Mouse (Mus musculus): Measurements from ENCODE around the gene Tmem183a.

GRCm38 (mm10) chr1:134341641-134342277 lies 20.0 kb downstream of the Tmem183a start:
- no peak for TF ChIP-seq POLR2A (IDR thresholded peaks at IDR 0.05; ENCODE audit: insufficient read depth, low read depth, low read length)
- no peak for TF ChIP-seq CTCF (IDR thresholded peaks at IDR 0.05; ENCODE audit: insufficient read depth, low read depth, low read length)
